In genomic region chr10:79928907-79929701, GRCm38 (mm10) we compare ENCODE assay signal across 8 mouse cellular contexts. TPM values are rescaled to one million over a fixed set of nuclear protein-coding genes. Genes with fewer than 3 reads are reported as not detected.
DNase-seq lines count a peak whose midpoint lies in the region; ATAC-seq lines count a peak whose summit lies in the region.

No protein-coding gene starts in this region.

- no peak for ATAC-seq in heart, embryonic 15.5 days (replicated peaks; ENCODE audit: insufficient number of reproducible peaks, insufficient read depth, low FRiP score, low read depth)
- no peak for ATAC-seq in embryonic facial prominence, embryonic 11.5 days (replicated peaks; ENCODE audit: insufficient number of reproducible peaks, low FRiP score, low TSS enrichment, low read depth)
- no peak for ATAC-seq in hindbrain, embryonic 14.5 days (ENCODE audit: low FRiP score)
- ATAC-seq in midbrain, embryonic 14.5 days (ENCODE audit: low FRiP score, low TSS enrichment) = no peak

- peak overlapping the region; percentile 80 for H3K4me2 ChIP-seq in heart, embryonic 15.5 days
- H3K4me2 ChIP-seq in embryonic facial prominence, embryonic 11.5 days (ENCODE audit: low read depth, low read length) = peak overlapping the region; percentile 68
- H3K4me2 ChIP-seq in hindbrain, embryonic 14.5 days (replicated peaks) = peak overlapping the region; percentile 81
- H3K4me2 ChIP-seq in midbrain, embryonic 14.5 days (ENCODE audit: low read length) = peak overlapping the region; percentile 88

- DNase-seq in heart, adult 18-20 months = no peak
- DNase-seq in embryonic facial prominence, embryonic 11.5 days (ENCODE audit: low spot score) = peak; percentile 36
- no peak for DNase-seq in hindbrain, embryonic 14.5 days (ENCODE audit: low spot score)
- peak; percentile 46 for DNase-seq in midbrain, embryonic 14.5 days
- DNase-seq in adrenal gland, postnatal 25 days = no peak
- no peak for DNase-seq in ovary, postnatal 10 days (ENCODE audit: low spot score)
- no peak for DNase-seq in adrenal gland, postnatal 36 days

- H3K27ac ChIP-seq in heart, embryonic 15.5 days = peak overlapping the region; percentile 40
- peak overlapping the region; percentile 68; the same call in 1 of the 2 replicates for H3K27ac ChIP-seq in embryonic facial prominence, embryonic 11.5 days (replicated peaks; ENCODE audit: low read depth, low read length)
- peak overlapping the region; percentile 91; the same call in 1 of the 2 replicates for H3K27ac ChIP-seq in hindbrain, embryonic 14.5 days
- peak overlapping the region; percentile 88 for H3K27ac ChIP-seq in midbrain, embryonic 14.5 days (replicated peaks; ENCODE audit: low read depth, low read length)

- H3K9ac ChIP-seq in heart, embryonic 15.5 days = 0 out of 2 replicates have a peak overlapping the region, but pooled peaks have one; percentile 10
- H3K9ac ChIP-seq in embryonic facial prominence, embryonic 11.5 days (replicated peaks; ENCODE audit: low read length) = peak overlapping the region; percentile 48
- H3K9ac ChIP-seq in hindbrain, embryonic 14.5 days = peak overlapping the region; percentile 84
- peak overlapping the region; percentile 77 for H3K9ac ChIP-seq in midbrain, embryonic 14.5 days (replicated peaks; ENCODE audit: low read length)

- H3K9me3 ChIP-seq in heart, embryonic 15.5 days (replicated peaks) = no peaks in the 10 kb centered on the region
- no peaks in the 10 kb centered on the region for H3K9me3 ChIP-seq in embryonic facial prominence, embryonic 11.5 days (replicated peaks; ENCODE audit: control insufficient read depth, low read length)
- no peaks in the 10 kb centered on the region for H3K9me3 ChIP-seq in hindbrain, embryonic 14.5 days (ENCODE audit: control insufficient read depth, low read length)
- H3K9me3 ChIP-seq in midbrain, embryonic 14.5 days (ENCODE audit: control insufficient read depth, low read length) = no peaks in the 10 kb centered on the region

- H3K27me3 ChIP-seq in heart, embryonic 15.5 days = no peaks in the 10 kb centered on the region
- no peaks in the 10 kb centered on the region for H3K27me3 ChIP-seq in embryonic facial prominence, embryonic 11.5 days (ENCODE audit: control insufficient read depth, insufficient read depth, low read length)
- no peaks in the 10 kb centered on the region for H3K27me3 ChIP-seq in hindbrain, embryonic 14.5 days (ENCODE audit: control insufficient read depth, insufficient read depth, low read length)
- no peaks in the 10 kb centered on the region for H3K27me3 ChIP-seq in midbrain, embryonic 14.5 days (ENCODE audit: control insufficient read depth, insufficient read depth, low read length)

- H3K36me3 ChIP-seq in heart, embryonic 15.5 days = peaks cover 12% of the 10 kb centered on the region
- no peaks in the 10 kb centered on the region; the same call in 1 of the 2 replicates for H3K36me3 ChIP-seq in embryonic facial prominence, embryonic 11.5 days (replicated peaks; ENCODE audit: control insufficient read depth, insufficient read depth, low read depth, low read length)
- H3K36me3 ChIP-seq in hindbrain, embryonic 14.5 days (replicated peaks; ENCODE audit: control insufficient read depth, insufficient read depth) = peaks cover 20% of the 10 kb centered on the region
- peaks cover 27% of the 10 kb centered on the region for H3K36me3 ChIP-seq in midbrain, embryonic 14.5 days (ENCODE audit: control insufficient read depth, insufficient read depth, low read length)

- H3K4me1 ChIP-seq in heart, embryonic 15.5 days (replicated peaks) = peaks cover 63% of the 10 kb centered on the region
- H3K4me1 ChIP-seq in embryonic facial prominence, embryonic 11.5 days (ENCODE audit: control insufficient read depth, insufficient read depth, low read length) = peaks cover 18% of the 10 kb centered on the region; the same call in 1 of the 2 replicates
- H3K4me1 ChIP-seq in hindbrain, embryonic 14.5 days (replicated peaks; ENCODE audit: control insufficient read depth, insufficient read depth, low read length) = peaks cover 29% of the 10 kb centered on the region
- peaks cover 14% of the 10 kb centered on the region for H3K4me1 ChIP-seq in midbrain, embryonic 14.5 days (ENCODE audit: control insufficient read depth, insufficient read depth, low read length)

- 26% methylated on average over 9 of the region's 9 CpGs for WGBS in heart, embryonic 15.5 days
- WGBS in embryonic facial prominence, embryonic 11.5 days = 20% methylated on average over 8 of the region's 9 CpGs
- WGBS in hindbrain, embryonic 14.5 days = 33% methylated on average over 9 of the region's 9 CpGs
- 34% methylated on average over 9 of the region's 9 CpGs for WGBS in midbrain, embryonic 14.5 days

- peak overlapping the region; percentile 83 for H3K4me3 ChIP-seq in heart, embryonic 15.5 days
- peak overlapping the region; percentile 72 for H3K4me3 ChIP-seq in embryonic facial prominence, embryonic 11.5 days (ENCODE audit: low read depth, low read length)
- H3K4me3 ChIP-seq in hindbrain, embryonic 14.5 days (replicated peaks; ENCODE audit: low read length) = peak overlapping the region; percentile 86
- H3K4me3 ChIP-seq in midbrain, embryonic 14.5 days (replicated peaks; ENCODE audit: low read depth, low read length) = peak overlapping the region; percentile 87

RNA-seq across cellular contexts. Expression of gene Arid3a, which starts 2.3 kb away (rescaled TPM):
- polyA plus RNA-seq in heart, embryonic 15.5 days (2015; fragmentation: Nextera tagmentation; extraction: Ambion mirVana) = 2.1 and 3.7 TPM in 2 replicates
- total RNA-seq in heart, adult 18-20 months (2021) = 1 to 10 TPM; 1.0 to 1.1 TPM
- 5.0 and 5.2 TPM in 2 replicates for polyA plus RNA-seq in embryonic facial prominence, embryonic 11.5 days (2014; fragmentation: Nextera tagmentation; extraction: Ambion mirVana)
- 3.4 and 3.8 TPM in 2 replicates for polyA plus RNA-seq in hindbrain, embryonic 14.5 days (2014; fragmentation: Nextera tagmentation; extraction: Ambion mirVana)
- polyA plus RNA-seq in midbrain, embryonic 14.5 days (2014; fragmentation: Nextera tagmentation; extraction: Ambion mirVana) = 2.4 and 4.0 TPM in 2 replicates
- total RNA-seq in adrenal gland, postnatal 25 days (2021) = 5.2 and 5.8 TPM in 2 replicates
- 1 to 10 TPM; 3.0 to 4.1 TPM for total RNA-seq in adrenal gland, postnatal 36 days (2021)

RNA-seq across cellular contexts. Expression of gene R3hdm4, which starts 8.1 kb away (rescaled TPM):
- 95.2 and 118 TPM in 2 replicates for polyA plus RNA-seq in heart, embryonic 15.5 days (2015; fragmentation: Nextera tagmentation; extraction: Ambion mirVana)
- total RNA-seq in heart, adult 18-20 months (2021) = 10 to 100 TPM; 75.3 to 78.2 TPM
- polyA plus RNA-seq in embryonic facial prominence, embryonic 11.5 days (2014; fragmentation: Nextera tagmentation; extraction: Ambion mirVana) = 116 and 122 TPM in 2 replicates
- 228 and 232 TPM in 2 replicates for polyA plus RNA-seq in hindbrain, embryonic 14.5 days (2014; fragmentation: Nextera tagmentation; extraction: Ambion mirVana)
- 220 and 229 TPM in 2 replicates for polyA plus RNA-seq in midbrain, embryonic 14.5 days (2014; fragmentation: Nextera tagmentation; extraction: Ambion mirVana)
- 85.5 and 98.9 TPM in 2 replicates for total RNA-seq in adrenal gland, postnatal 25 days (2021)
- 100 to 1,000 TPM; 104 to 118 TPM for total RNA-seq in adrenal gland, postnatal 36 days (2021)

RNA-seq across cellular contexts. Expression of gene Kiss1r, which starts 12.3 kb away (rescaled TPM):
- 0.34 and 0.51 TPM in 2 replicates for polyA plus RNA-seq in heart, embryonic 15.5 days (2015; fragmentation: Nextera tagmentation; extraction: Ambion mirVana)
- total RNA-seq in heart, adult 18-20 months (2021) = under 1 TPM; 0.17 to 0.46 TPM
- polyA plus RNA-seq in embryonic facial prominence, embryonic 11.5 days (2014; fragmentation: Nextera tagmentation; extraction: Ambion mirVana) = 0.48 and 0.75 TPM in 2 replicates
- polyA plus RNA-seq in hindbrain, embryonic 14.5 days (2014; fragmentation: Nextera tagmentation; extraction: Ambion mirVana) = 1.7 and 2.6 TPM in 2 replicates
- 2.4 and 2.9 TPM in 2 replicates for polyA plus RNA-seq in midbrain, embryonic 14.5 days (2014; fragmentation: Nextera tagmentation; extraction: Ambion mirVana)
- total RNA-seq in adrenal gland, postnatal 25 days (2021) = 1.1 and 2.3 TPM in 2 replicates
- total RNA-seq in adrenal gland, postnatal 36 days (2021) = 1 to 10 TPM; 1.2 to 1.3 TPM

RNA-seq across cellular contexts. Expression of gene Gm26602, which starts 18.4 kb away (rescaled TPM):
- polyA plus RNA-seq in heart, embryonic 15.5 days (2015; fragmentation: Nextera tagmentation; extraction: Ambion mirVana) = 15.7 TPM in 1 of 2 replicates, not detected in the other
- not detected for total RNA-seq in heart, adult 18-20 months (2021)
- polyA plus RNA-seq in embryonic facial prominence, embryonic 11.5 days (2014; fragmentation: Nextera tagmentation; extraction: Ambion mirVana) = 4.3 and 11.5 TPM in 2 replicates
- 1.1 TPM in 1 of 2 replicates, not detected in the other for polyA plus RNA-seq in hindbrain, embryonic 14.5 days (2014; fragmentation: Nextera tagmentation; extraction: Ambion mirVana)
- polyA plus RNA-seq in midbrain, embryonic 14.5 days (2014; fragmentation: Nextera tagmentation; extraction: Ambion mirVana) = 3.5 and 8.6 TPM in 2 replicates
- not detected in 2 replicates for total RNA-seq in adrenal gland, postnatal 25 days (2021)
- not detected for total RNA-seq in adrenal gland, postnatal 36 days (2021)

RNA-seq across cellular contexts. Expression of gene Med16, which starts 20.4 kb away (rescaled TPM):
- 34.8 and 45.7 TPM in 2 replicates for polyA plus RNA-seq in heart, embryonic 15.5 days (2015; fragmentation: Nextera tagmentation; extraction: Ambion mirVana)
- total RNA-seq in heart, adult 18-20 months (2021) = 10 to 100 TPM; 50.4 to 56.7 TPM
- polyA plus RNA-seq in embryonic facial prominence, embryonic 11.5 days (2014; fragmentation: Nextera tagmentation; extraction: Ambion mirVana) = 36.5 and 36.9 TPM in 2 replicates
- 42.0 and 42.5 TPM in 2 replicates for polyA plus RNA-seq in hindbrain, embryonic 14.5 days (2014; fragmentation: Nextera tagmentation; extraction: Ambion mirVana)
- polyA plus RNA-seq in midbrain, embryonic 14.5 days (2014; fragmentation: Nextera tagmentation; extraction: Ambion mirVana) = 57.2 and 58.8 TPM in 2 replicates
- total RNA-seq in adrenal gland, postnatal 25 days (2021) = 36.0 and 49.2 TPM in 2 replicates
- 10 to 100 TPM; 39.7 to 50.6 TPM for total RNA-seq in adrenal gland, postnatal 36 days (2021)

Comparison
In these comparisons a context has a peak if more than half of its experiments do, and no peak if none do; other contexts are left out.
1. H3K27ac ChIP-seq: peak in every context shown above with its lines; median percentile 91 in hindbrain, embryonic 14.5 days; 88 in midbrain, embryonic 14.5 days; 68 in embryonic facial prominence, embryonic 11.5 days; 40 in heart, embryonic 15.5 days.
2. H3K9ac ChIP-seq: peak in every context shown above with its lines; median percentile 84 in hindbrain, embryonic 14.5 days; 77 in midbrain, embryonic 14.5 days; 48 in embryonic facial prominence, embryonic 11.5 days; 10 in heart, embryonic 15.5 days.
3. DNase-seq: peak in embryonic facial prominence, embryonic 11.5 days (single experiment) and midbrain, embryonic 14.5 days (single experiment); none in heart, adult 18-20 months (0 of 2), hindbrain, embryonic 14.5 days (single experiment), adrenal gland, postnatal 25 days (single experiment), ovary, postnatal 10 days (single experiment) and adrenal gland, postnatal 36 days (0 of 2).
4. Peak in every context shown above with its lines, with median percentiles within 50 percentile points of each other: H3K4me2 ChIP-seq and H3K4me3 ChIP-seq.